Mouse (Mus musculus) erythroid progenitor cell, adult 5-6 weeks (primary cell): ENCODE results near the gene Gtf3c5. TPM values are rescaled to one million over a fixed set of nuclear protein-coding genes. Genes with fewer than 3 reads are reported as not detected.

Source experiments
- ATAC-seq: replicated peaks from 2 replicates; pipeline ENCODE4 v1.8.0; 2016; ENCODE audit warnings: moderate number of reproducible peaks, mild to moderate bottlenecking, moderate TSS enrichment, inconsistent platforms; ENCODE audit not compliant: poor library complexity, low FRiP score, severe bottlenecking
- total RNA-seq, 2 experiments: library from RNA; stranded (forward) in 1 of 2; stranded (reverse) in 1 of 2; fragments of 150-400 nt in 1 of 2; fragments of 186-747, 209-891 nt in 1 of 2; gene quantifications; 2 replicates each; pipeline versions ENCODE4 v1.2.3 to v1.2.4; 2015 to 2017; ENCODE audit warnings: low replicate concordance in 2 of 2

The Gtf3c5 gene
- total RNA-seq (2015; ENCODE audit: low replicate concordance) (17.2 and 22.3 TPM in 2 replicates), total RNA-seq (2017; ENCODE audit: low replicate concordance) (11.0 and 15.3 TPM in 2 replicates)

DNA sequence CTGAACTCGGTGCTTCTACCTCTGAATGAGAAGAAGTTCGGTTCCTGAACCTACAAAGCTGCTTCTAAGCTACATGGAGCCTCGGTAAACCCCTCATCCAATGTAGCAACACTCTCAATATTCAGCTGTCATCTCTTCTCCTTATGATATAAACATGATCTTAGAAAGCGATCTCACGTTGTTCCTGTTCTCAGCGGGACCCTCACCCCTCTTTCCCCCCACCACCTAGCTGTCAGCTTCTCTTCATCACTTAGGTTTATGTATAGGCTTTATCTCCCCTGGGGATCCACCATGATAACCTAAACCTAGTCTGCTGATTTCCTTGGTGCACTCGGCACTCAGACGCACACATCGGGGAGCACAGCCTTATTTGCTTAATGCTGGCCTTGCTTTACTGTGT lies at the start of gene Gtf3c5:
TSS of gene Gtf3c5 (minus strand) at position 101 of the 400 bp plus-strand sequence.
- no peak for ATAC-seq

DNA sequence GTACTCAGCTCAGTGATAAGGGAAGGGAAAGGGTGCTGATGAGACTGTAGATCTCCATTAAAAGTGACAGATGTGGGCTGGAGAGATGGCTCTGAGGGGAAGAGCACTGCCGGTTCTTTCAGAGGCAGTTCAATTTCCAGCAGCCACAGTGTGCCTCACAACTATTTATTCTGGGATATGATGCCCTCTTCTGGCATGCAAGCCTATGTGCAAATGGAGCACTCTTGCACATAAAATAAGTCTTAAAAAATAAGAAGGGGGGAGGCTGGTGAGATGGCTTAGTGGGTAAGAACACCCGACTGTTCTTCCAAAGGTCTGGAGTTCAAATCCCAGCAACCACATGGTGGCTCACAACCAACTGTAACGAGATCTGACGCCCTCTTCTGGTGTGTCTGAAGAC lies 49.6 kb upstream of the Gtf3c5 start:
- ATAC-seq = no peak

DNA sequence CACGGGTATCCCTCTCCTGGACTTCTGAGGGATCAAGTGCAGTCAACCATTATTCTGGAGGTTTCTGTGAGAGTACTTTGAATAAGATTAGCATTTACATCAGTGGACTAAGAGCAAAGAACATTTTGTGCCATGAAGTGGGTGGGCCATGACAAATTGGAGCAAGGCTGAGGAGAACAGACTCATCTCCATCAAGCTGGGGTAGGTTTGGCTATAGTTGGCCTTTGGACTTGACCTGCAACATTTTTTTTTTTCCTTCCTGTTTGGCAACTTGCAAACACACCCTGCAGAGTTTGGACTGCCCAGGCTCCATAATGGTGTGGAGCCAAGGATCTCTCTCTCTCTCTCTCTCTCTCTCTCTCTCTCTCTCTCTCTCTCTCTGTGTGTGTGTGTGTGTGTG lies 49.1 kb upstream of the Gtf3c5 start:
- no peak for ATAC-seq

DNA sequence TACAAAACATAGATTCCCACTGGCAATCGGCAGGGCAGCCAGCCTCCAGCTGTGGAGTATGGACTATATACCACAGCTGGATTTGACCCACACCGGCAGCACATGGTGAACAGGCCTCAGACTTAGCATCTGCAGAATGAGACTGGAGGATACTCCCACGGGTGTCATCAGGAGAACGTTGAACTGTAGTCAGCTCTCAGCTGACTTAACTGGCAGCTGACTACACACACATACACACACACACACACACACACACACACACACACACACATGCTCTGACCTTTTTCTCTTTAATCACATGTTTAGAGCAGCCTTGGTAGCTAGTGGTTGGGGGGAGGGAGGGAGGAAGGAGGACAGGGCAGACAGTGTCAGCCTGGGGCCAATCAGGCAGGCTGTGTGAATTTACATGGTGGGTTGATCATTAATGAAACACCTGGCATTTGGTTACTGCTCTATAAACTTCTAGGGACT lies 46.4 kb upstream of the Gtf3c5 start:
- no peak for ATAC-seq

DNA sequence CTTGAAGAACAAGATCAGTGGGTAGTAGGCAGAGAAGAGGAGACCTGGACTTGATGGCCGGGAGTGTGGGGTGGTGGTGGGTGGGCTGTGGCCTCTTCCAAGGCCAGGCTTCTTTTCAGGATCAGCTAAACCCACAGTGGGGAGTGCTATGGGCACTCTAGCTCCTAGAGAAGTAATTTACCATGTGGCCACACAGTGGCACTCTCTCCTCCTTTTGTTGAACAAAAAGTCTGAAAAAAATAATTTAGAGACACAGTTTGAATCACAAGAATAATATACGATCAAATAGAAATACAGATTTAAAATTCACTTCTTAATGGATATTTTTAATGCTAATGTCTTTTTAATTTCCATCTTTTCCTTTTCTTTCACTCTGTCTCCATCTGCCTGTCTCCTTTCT lies 44.5 kb upstream of the Gtf3c5 start:
- ATAC-seq = no peak

DNA sequence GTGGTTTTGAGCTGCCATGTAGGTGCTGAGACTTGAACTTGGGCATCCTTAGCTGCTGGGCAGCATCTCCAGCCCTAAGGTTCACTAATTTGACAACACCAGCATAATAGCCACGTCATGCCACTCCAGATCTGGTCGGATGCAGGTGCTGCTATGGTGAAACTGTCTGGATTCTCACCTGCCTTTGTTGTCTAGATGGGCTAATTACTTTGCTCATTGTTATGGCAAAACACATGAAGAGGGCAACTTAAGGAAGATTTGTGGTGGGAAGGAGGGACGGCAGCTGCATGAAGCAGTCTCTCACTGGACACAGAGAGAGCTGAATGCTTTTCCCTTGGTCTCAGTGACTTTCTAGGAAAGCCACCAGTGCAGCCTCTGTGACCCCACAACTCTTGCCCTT lies 42.5 kb upstream of the Gtf3c5 start:
- ATAC-seq = no peak

DNA sequence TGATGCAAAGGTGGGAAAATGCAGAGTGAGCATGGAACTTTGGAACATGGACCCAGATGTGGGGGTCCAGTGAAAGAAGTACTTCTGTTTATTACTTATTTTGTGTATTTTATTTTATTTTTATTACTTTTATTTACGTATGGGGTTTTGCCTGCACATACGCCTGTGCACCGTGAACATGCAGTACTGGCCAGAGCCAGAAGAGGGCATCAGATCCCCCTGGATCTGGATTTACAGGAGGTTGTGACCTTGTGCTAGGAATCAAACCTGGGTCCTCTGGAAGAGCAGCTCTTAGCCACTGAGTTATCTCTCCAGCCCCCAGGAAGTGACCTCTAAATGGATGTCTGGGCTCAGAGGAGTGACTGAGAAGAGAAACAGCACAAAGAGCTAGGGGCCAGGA lies 41.3 kb upstream of the Gtf3c5 start:
- no peak for ATAC-seq

DNA sequence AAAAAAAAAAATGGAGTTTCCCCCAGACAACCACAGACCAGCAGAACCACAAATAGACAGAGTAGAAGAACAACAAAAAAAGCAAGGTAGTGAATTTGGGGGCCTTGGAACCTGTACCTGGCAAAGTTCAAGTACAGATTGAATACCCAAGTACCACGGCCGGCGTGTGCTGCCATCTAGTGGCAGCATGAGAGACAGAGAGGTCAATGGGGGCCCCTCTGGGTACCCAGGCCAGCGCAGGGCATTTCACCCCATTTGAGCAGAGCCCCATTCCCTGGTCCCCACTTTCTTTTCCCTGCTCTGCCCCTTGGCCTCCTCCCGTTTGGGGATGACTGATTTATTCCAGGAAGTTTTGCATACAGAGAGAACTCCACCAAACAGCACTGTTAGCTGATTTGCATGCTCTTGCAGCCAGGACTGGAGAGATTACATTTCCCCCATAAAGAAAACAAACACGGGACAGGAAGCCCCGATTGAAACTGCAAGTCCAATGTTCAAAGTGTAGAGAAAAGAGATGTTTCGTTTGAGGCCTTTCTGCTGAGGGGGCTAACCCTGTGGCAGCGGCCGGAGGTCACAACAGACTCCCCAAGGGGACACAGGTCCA lies 39.1 kb upstream of the Gtf3c5 start:
- peak; percentile 69 for ATAC-seq

DNA sequence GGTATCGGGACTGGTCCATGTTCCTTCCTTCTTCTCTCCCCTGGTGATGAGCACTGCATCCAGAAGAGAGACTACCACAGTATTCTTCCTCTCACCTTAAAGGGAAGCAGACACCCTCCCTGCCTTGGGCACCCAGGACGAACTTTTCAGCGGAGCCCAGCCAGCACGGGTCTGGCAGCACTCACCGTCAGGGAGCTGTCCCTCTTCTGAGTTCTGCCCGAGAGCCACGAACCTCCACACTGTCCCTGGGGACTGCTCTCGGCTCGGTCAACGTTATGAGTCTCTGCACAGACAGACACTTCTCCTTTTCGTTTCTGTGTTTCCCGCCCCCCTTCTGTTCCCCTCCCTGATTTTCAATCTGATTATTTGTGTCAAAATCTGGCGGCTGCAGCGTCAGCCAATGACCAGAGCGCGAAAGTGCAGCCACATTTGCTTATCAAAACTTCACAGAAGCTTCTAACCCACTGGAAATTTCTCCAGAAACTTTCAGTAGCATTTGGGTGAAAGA lies 38.2 kb upstream of the Gtf3c5 start, which contains the start of gene Gfi1b:
TSS of gene Gfi1b (minus strand) at position 319 of the 508 bp plus-strand sequence.
- peak; percentile 51 for ATAC-seq

DNA sequence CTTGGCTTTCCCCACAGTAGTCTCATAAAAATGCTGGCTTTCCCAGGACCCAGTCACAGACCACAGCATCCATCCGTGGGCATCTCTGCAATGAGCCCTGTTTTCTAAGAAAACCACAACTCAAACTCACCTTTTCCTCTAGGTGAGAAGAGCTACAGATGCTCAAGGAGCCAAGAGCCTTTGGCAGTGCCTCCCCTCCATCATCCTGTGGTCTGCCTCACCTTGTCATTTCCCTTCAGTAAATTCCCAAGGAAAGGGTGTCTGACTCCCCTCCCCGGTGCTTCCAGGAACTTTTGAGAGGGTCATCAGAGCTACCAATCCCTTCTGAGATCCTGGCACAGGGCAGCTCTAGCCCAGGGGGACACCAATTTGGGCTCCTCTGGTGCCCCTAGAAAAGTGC lies 37.6 kb upstream of the Gtf3c5 start:
- no peak for ATAC-seq

DNA sequence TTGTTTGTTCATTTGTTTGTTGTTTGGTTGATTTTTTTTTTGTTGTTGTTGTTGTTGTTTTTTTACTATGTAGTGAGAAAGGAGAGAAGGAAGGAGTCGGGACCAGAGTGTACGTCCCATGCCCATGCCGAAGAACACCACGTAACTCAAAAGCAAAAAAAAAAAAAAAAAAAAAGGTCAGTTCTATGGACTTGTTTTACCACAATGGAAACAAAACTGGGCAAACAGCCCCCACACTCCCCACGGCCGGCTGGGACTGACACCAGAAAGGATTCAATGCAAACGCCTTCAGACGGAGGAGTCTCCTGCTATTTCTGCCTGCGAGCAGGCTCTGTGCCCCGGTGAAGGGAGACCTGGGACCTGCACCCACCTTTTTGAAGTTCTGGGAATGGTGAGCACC lies 37.0 kb upstream of the Gtf3c5 start:
- ATAC-seq = no peak

DNA sequence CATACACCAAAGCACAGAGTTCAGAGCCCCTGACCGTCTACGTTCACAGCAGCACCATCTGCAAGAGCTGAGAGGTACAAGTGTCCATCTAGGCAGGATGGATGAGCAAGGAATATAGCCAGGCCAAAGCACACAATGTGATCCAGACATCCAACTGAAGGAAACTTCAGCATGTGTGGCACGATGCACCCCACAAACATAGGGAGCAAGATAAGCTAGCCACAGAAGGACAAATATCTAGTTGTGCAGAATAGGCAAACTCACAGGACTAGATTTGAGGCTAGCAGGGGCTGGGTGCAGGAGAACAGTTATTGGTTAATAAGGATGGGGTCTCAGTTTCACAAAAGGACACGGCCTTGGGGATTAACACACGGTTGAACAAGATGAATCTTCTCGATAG lies 35.8 kb upstream of the Gtf3c5 start:
- ATAC-seq = no peak

DNA sequence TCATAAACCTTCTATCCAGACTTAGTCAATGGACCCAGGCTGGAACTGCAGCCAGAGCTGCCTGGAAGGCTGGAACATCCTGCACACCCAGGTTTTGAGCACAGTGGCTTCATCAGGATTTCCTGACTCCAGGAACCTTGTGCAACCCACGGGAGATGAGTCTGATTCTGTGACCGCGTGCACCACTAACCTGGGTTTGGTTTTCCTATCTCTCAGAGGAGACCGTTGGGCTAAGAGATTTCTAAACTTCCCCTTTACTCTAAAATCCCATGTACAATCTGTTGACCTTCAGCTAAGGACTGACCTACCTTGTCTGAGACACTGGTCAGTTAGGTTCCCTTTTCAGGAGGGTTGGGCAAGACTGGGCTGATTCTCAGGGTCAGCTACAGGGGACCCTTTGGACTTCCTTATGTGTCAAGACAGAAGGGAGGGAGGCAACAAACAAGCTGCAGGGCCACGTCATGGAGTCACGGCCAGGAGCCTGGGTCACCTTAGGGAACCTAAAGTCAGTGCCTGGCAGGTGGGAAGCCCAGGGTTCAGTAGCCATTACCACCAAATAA lies 35.3 kb upstream of the Gtf3c5 start:
- ATAC-seq = no peak

DNA sequence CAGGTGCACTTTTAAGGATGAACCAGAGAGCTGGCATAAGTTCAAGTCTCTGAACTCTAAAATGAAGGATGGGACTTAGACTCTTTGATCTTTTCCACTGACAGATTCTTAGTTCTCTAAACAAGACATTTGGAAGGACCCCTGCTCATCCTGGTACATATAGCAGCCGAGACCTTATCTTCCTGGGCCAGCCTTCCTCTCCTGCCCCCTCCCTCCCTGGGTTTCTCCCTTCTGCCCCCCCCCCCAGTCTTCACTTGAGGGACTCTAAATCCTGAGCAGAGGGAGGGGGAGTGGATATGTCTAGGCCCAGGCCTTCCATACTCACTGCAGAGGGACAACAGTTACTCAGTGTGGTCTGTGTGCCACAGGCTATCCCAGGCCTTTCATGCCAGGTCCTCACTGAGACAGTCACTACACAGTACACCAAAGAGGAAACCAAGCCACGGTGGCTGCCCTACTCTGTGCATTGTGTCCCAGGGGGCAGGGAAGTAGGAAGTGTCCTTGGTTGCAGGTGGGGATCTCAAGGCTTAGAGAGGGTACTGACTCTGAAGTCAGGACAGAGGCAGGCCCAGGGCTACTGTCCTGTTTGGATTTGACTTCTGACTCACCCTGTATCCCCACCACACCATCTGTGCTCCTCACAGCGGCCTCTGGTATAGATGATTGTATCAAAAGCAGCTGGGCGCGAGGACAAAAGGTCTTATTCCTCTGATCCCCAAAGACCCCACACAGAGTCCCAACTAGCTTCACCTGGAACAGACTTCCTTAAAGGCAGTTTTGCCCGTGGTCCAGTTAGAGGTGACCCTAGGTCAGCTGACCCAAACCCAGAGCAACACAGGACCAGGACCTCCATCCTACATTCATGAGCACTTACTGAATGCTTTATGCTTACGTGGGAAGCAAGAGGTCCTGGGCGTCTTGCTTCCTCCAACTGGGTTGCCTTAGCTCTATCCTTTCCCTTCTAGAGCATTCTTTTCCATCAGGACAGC lies 34.2 kb upstream of the Gtf3c5 start:
- ATAC-seq = no peak

DNA sequence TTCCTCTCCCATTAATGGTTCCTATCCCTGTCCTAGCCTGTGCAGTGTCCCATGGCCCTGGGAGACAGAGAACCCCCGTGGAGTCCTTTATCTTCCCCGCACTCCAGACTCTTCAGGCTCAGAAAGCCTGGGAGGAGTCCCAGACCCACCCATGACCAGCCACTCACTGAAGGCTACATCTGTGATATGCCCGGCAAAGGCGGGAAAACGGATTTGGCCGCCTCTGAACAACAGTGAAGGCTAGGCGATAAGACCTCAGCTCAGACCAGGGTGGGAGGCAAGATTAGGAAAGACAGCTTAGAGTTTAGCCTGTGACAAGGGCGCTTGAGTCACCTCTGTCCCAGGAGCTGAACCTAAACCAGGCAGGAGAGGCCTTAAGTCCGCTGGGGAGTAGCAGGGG lies 33.3 kb upstream of the Gtf3c5 start:
- peak; percentile 77 for ATAC-seq

DNA sequence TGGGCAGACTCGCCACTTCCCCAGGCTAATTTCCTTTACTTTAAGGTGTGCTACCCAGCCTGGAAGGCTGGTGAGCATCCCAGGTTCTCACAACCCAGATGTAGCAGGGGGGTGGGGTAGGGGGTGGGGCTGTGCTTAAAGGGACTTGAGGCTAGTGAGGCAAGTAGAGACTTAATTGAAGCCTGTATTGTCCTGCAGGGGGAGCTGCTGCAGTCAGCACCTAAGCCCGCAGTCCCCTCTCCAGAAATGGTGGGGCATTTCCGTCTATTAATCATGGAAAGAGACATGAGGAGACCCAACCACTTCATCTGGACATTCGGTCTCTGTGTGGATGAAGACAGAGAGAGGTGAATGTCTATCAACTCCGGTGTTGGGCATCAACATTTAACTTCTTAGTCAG lies 32.8 kb upstream of the Gtf3c5 start:
- ATAC-seq = peak; percentile 44

DNA sequence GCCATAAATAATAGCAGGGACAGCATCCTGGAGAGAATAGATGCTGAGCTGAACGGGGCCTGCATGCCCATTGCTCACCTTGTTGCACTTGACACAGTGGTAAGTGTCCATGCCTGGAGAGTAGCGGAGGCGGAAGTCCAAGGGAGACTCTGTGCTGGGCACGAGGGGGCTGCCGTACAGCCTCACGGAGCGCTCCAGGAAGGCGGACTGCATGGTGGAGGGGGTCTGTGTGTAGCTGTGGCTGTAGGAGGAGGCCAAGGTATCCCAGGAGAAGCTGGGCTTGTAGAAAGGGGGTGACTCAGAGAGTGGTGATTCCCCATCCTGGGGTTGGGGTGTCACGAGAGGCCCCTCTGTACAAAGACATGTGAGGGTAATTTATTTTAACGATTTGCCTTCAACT lies 30.0 kb upstream of the Gtf3c5 start:
- ATAC-seq = no peak

DNA sequence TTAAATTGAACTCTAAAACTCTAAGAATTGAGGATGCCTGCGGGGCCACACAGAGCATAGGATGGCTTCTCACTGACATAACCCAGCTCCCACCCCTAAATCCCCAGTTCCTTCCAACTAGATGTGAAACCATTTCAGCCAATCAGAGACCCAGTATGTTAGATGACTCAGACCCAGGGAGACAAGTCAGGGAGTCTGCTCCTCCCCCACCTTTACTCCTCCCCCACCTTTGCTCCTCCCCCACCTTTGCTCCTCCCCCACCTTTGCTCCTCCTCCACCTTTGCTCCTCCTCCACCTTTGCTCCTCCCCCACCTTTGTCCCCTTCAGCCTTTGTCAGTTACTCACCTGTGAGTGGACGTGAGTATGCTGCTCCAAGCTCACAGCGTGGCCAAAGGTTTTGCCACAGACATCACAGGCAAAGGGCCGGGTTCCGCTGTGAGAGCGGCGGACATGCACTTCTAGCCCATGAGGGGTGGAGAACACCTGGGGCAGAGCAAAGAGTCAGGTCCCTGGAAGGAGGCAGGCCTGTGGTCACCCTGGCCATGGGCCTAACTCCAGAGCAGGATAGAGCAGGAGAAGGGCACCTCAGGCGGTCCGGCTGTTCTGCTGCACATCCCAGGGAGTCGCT lies 29.0 kb upstream of the Gtf3c5 start:
- no peak for ATAC-seq

DNA sequence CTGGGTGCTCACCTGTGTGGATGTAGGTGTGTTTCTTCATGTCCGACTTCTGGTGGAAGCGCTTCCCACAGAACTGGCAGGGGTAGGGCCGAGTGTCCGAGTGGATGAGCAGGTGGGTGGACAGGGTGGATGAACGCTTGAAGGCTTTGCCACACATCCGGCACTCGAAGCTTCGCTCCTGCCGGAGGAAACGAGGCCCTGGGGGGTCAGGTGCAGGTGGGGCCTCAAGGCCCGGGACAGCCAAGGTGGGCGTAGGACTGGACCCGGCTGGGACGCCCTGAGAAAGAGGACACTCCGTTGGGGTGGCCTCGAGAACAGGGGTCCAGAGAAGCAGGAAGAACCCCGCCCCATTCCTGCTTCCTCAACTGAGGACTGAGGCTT lies 27.8 kb upstream of the Gtf3c5 start:
- no peak for ATAC-seq
